ENCODE assay signal across 9 mouse cellular contexts in genomic region chr11:94133344-94133955, GRCm38 (mm10).
A peak's percentile ranks its signal among the peaks of the same experiment; 100 is the strongest.
DNase-seq lines count a peak whose midpoint lies in the region; ATAC-seq and TF ChIP-seq lines count a peak whose summit lies in the region.
"Had no signal": no experiment of that assay in that cellular context is flagged by ENCODE, and none has a peak within 500 bp of the region (broad histone marks: within the 10 kb centered on the region; RNA-seq: fewer than 3 reads in every experiment).

No protein-coding gene starts in this region.

- peak; percentile 94 for TF ChIP-seq CTCF in kidney, postnatal 0 days (IDR thresholded peaks at IDR 0.05; ENCODE audit: low read depth)

- H3K4me1 ChIP-seq in heart, embryonic 14.5 days (ENCODE audit: control insufficient read depth in 2 of 2, insufficient read depth in 2 of 2, low read length in 2 of 2) = peaks cover 50 to 60% of the 10 kb centered on the region in 2 experiments
- H3K4me1 ChIP-seq in kidney, postnatal 0 days (replicated peaks; ENCODE audit: insufficient read depth, low read length) = peaks cover 19% of the 10 kb centered on the region
- H3K4me1 ChIP-seq in liver, embryonic 11.5 days (replicated peaks; ENCODE audit: control insufficient read depth, insufficient read depth, low read length) = peaks cover 12% of the 10 kb centered on the region; the same call in 1 of the 2 replicates

- H3K27me3 ChIP-seq in heart, embryonic 14.5 days (ENCODE audit: control insufficient read depth, insufficient read depth, low read length) = no peaks in the 10 kb centered on the region
- H3K27me3 ChIP-seq in kidney, postnatal 0 days (ENCODE audit: insufficient read depth, low read length) = no peaks in the 10 kb centered on the region
- no peaks in the 10 kb centered on the region for H3K27me3 ChIP-seq in liver, embryonic 11.5 days (replicated peaks; ENCODE audit: control insufficient read depth, insufficient read depth, low read length)
- H3K27me3 ChIP-seq: embryonic facial prominence, embryonic 12.5 days had no signal

- WGBS in heart, embryonic 14.5 days = 9% methylated on average over 11 of the region's 11 CpGs
- 16% methylated on average over 11 of the region's 11 CpGs for WGBS in kidney, postnatal 0 days
- WGBS in liver, embryonic 11.5 days = 21% methylated on average over 11 of the region's 11 CpGs

- peak; percentile 71 for ATAC-seq in erythroblast, adult 5-6 weeks (replicated peaks; ENCODE audit: low FRiP score, poor library complexity, severe bottlenecking)
- ATAC-seq in heart, embryonic 14.5 days (ENCODE audit: insufficient number of reproducible peaks, insufficient read depth, low FRiP score, low read depth) = peak; percentile 67
- peak; percentile 73 for ATAC-seq in kidney, postnatal 0 days (replicated peaks; ENCODE audit: low FRiP score, low read depth)
- peak; percentile 50 for ATAC-seq in liver, embryonic 11.5 days (replicated peaks; ENCODE audit: low FRiP score)
- peak; percentile 64 for ATAC-seq in monocyte, adult 5-6 weeks (replicated peaks; ENCODE audit: insufficient number of reproducible peaks, low FRiP score, low TSS enrichment, poor library complexity, severe bottlenecking)

- H3K9me3 ChIP-seq in heart, embryonic 14.5 days (ENCODE audit: control insufficient read depth, low read length) = no peaks in the 10 kb centered on the region
- H3K9me3 ChIP-seq in kidney, postnatal 0 days (replicated peaks; ENCODE audit: low read length) = no peaks in the 10 kb centered on the region
- H3K9me3 ChIP-seq in liver, embryonic 11.5 days (ENCODE audit: control insufficient read depth, low read length) = no peaks in the 10 kb centered on the region
- H3K9me3 ChIP-seq: embryonic facial prominence, embryonic 12.5 days had no signal

- H3K9ac ChIP-seq in heart, embryonic 14.5 days (ENCODE audit: low read length) = peak overlapping the region; percentile 57; the same call in 1 of the 2 replicates
- H3K9ac ChIP-seq in kidney, postnatal 0 days (ENCODE audit: low read depth, low read length) = no peak overlapping the region
- no peak overlapping the region for H3K9ac ChIP-seq in liver, embryonic 11.5 days (ENCODE audit: low read depth, low read length)
- H3K9ac ChIP-seq: embryonic facial prominence, embryonic 12.5 days had no signal

- DNase-seq in CD4-positive helper T cell, adult 2 months (ENCODE audit: low read depth, low spot score) = peak; percentile 77
- peak; percentile 95 for DNase-seq in brain, adult 2 months (ENCODE audit: low read depth, low spot score)
- peak; percentile 88 for DNase-seq in kidney, postnatal 0 days (ENCODE audit: low spot score)
- DNase-seq in liver, embryonic 11.5 days (ENCODE audit: low spot score) = peak; percentile 81
- peak; percentile 72 to 73 for DNase-seq in spleen, postnatal 36 days (ENCODE audit: low spot score in 2 of 2)

- peak overlapping the region; percentile 48 for H3K4me2 ChIP-seq in heart, embryonic 14.5 days (ENCODE audit: low read length)
- no peak overlapping the region for H3K4me2 ChIP-seq in kidney, postnatal 0 days (ENCODE audit: low read length)
- peak overlapping the region; percentile 37 for H3K4me2 ChIP-seq in liver, embryonic 11.5 days
- H3K4me2 ChIP-seq: embryonic facial prominence, embryonic 12.5 days had no signal

- no peak overlapping the region for H3K4me3 ChIP-seq in heart, embryonic 14.5 days (ENCODE audit: control insufficient read depth in 1 of 2, insufficient read depth in 1 of 2, low read depth in 1 of 2, low read length in 2 of 2)
- H3K4me3 ChIP-seq in kidney, postnatal 0 days (replicated peaks; ENCODE audit: low read depth, low read length) = no peak overlapping the region
- no peak overlapping the region for H3K4me3 ChIP-seq in liver, embryonic 11.5 days (ENCODE audit: low read depth, low read length)
- H3K4me3 ChIP-seq: embryonic facial prominence, embryonic 12.5 days had no signal

- H3K27ac ChIP-seq in heart, embryonic 14.5 days (replicated peaks in 1 of 2; ENCODE audit: control insufficient read depth in 1 of 2, insufficient read depth in 1 of 2, low read depth in 2 of 2, low read length in 2 of 2) = peak overlapping the region; percentile 97
- peak overlapping the region; percentile 76 for H3K27ac ChIP-seq in kidney, postnatal 0 days
- no peak overlapping the region for H3K27ac ChIP-seq in liver, embryonic 11.5 days (ENCODE audit: low read depth, low read length)
- H3K27ac ChIP-seq: embryonic facial prominence, embryonic 12.5 days had no signal

- no peaks in the 10 kb centered on the region for H3K36me3 ChIP-seq in heart, embryonic 14.5 days (ENCODE audit: control insufficient read depth, insufficient read depth, low read length)
- no peaks in the 10 kb centered on the region for H3K36me3 ChIP-seq in kidney, postnatal 0 days (ENCODE audit: insufficient read depth, low read length)
- H3K36me3 ChIP-seq in liver, embryonic 11.5 days (ENCODE audit: control insufficient read depth, insufficient read depth, low read length) = no peaks in the 10 kb centered on the region
- H3K36me3 ChIP-seq: embryonic facial prominence, embryonic 12.5 days had no signal
